Mouse (Mus musculus) liver, postnatal 0 days (tissue): ENCODE data around the gene Vmn2r105. TPM values are rescaled to one million over a fixed set of nuclear protein-coding genes. Genes with fewer than 3 reads are reported as not detected.

Source experiments
- ATAC-seq: fragments of 200-750 bp; cut with Nextera tagmentation; 2 replicates; pipeline ENCODE4 v1.8.0; 2017; ENCODE audit warnings: mild to moderate bottlenecking, moderate library complexity
- DNase-seq: peaks from one replicate; pipeline ENCODE4 v3.0.0-alpha.2; 2016
- H3K27ac ChIP-seq: fragments of 300-500 bp; sonication (generic); 2 replicates; pipeline ENCODE4 v1.5.1; 2014; ENCODE audit warnings: antibody characterized with exemption, moderate library complexity, mild to moderate bottlenecking, low read depth
- H3K27me3 ChIP-seq: fragments of 300-500 bp; sonication (generic); 2 replicates; pipeline ENCODE4 v1.6.1; 2014; ENCODE audit warnings: low read length, control low read depth, mixed read lengths; ENCODE audit not compliant: insufficient read depth
- H3K36me3 ChIP-seq: fragments of 300-500 bp; sonication (generic); replicated peaks from 2 replicates; pipeline ENCODE4 v1.6.1; 2014; ENCODE audit warnings: mild to moderate bottlenecking, control low read depth, low read length, moderate library complexity, mixed read lengths; ENCODE audit not compliant: insufficient read depth
- H3K4me1 ChIP-seq: fragments of 300-500 bp; sonication (generic); 2 replicates; pipeline ENCODE4 v1.6.1; 2014; ENCODE audit warnings: antibody characterized with exemption, mild to moderate bottlenecking, control low read depth; ENCODE audit not compliant: insufficient read depth
- H3K4me2 ChIP-seq: fragments of 300-500 bp; sonication (generic); 2 replicates; pipeline ENCODE4 v1.6.1; 2014; ENCODE audit warnings: low read depth, mild to moderate bottlenecking, low read length, moderate library complexity, mixed read lengths
- H3K4me3 ChIP-seq: fragments of 300-500 bp; sonication (generic); 2 replicates; pipeline ENCODE4 v1.5.1; 2014; ENCODE audit warnings: low read depth, low read length
- H3K9ac ChIP-seq: fragments of 300-500 bp; sonication (generic); replicated peaks from 2 replicates; pipeline ENCODE4 v1.6.1; 2014; ENCODE audit warnings: mild to moderate bottlenecking, moderate library complexity
- H3K9me3 ChIP-seq: fragments of 300-500 bp; sonication (generic); 2 replicates; pipeline ENCODE4 v1.6.1; 2016; ENCODE audit warnings: mild to moderate bottlenecking, control low read depth, low read length, mixed read lengths
- CTCF ChIP-seq: sonication (generic); IDR thresholded peaks from 2 replicates; pipeline ENCODE4 v1.5.1; 2016; ENCODE audit warnings: antibody characterized with exemption, low read depth
- EP300 ChIP-seq: IDR thresholded peaks from 2 replicates; pipeline ENCODE4 v1.6.1; 2016; ENCODE audit warnings: antibody characterized with exemption, low read depth, mild to moderate bottlenecking
- WGBS: fragments of 180-500 bp; shearing (Covaris S2); extraction: QIAGEN DNeasy Blood & Tissue Kit; methylation state at CpG from one replicate; pipeline ENCODE4 v1.1.7; 2014; ENCODE audit not compliant: insufficient replicate concordance; 5-methylcytosine and 5-hydroxymethylcytosine counted together
- polyA plus RNA-seq: library from polyadenylated mRNA; unstranded; fragments of >200 nt; fragmentation: Nextera tagmentation; extraction: Ambion mirVana; gene quantifications from 2 replicates; pipeline ENCODE4 v1.2.1, GENCODE M21; 2015

Gene Vmn2r105
- not detected in 2 replicates for polyA plus RNA-seq

GRCm38 (mm10) chr17:20234952-20235351 is at the start of gene Vmn2r105:
Vmn2r105 (minus strand) TSS chr17:20235052.
- ATAC-seq, result no peak
- Histone ChIP-seq H3K36me3 (no peaks in the 10 kb centered on the region), H3K4me3 (no peak within 1 kb of the TSS), H3K4me2 (no peak within 1 kb of the TSS), H3K4me1 (no peaks in the 10 kb centered on the region), H3K9ac (no peak within 1 kb of the TSS), H3K9me3 (no peaks in the 10 kb centered on the region), H3K27me3 (no peaks in the 10 kb centered on the region), H3K27ac (no peak within 1 kb of the TSS)
- no peak for DNase-seq
- 71% methylated on average over 2 of the region's 2 CpGs for WGBS
- TF ChIP-seq CTCF (no peak), EP300 (no peak)

GRCm38 (mm10) chr17:20255522-20255921 is 20.7 kb upstream of the Vmn2r105 start:
- no peak overlapping the region for H3K27ac ChIP-seq
- no peaks in the 10 kb centered on the region for H3K36me3 ChIP-seq
- H3K9me3 ChIP-seq, result 0 out of 2 replicates have a peak, but pooled peaks cover 6% of the 10 kb centered on the region
- TF ChIP-seq EP300 (no peak), CTCF (no peak)
- ATAC-seq, result no peak
- H3K9ac ChIP-seq, result no peak overlapping the region
- no peak for DNase-seq
- H3K4me2 ChIP-seq, result no peak overlapping the region
- H3K4me1 ChIP-seq, result no peaks in the 10 kb centered on the region
- 53% methylated on average over 4 of the region's 4 CpGs for WGBS
- no peaks in the 10 kb centered on the region for H3K27me3 ChIP-seq
- no peak overlapping the region for H3K4me3 ChIP-seq

- no peak for ATAC-seq
- Histone ChIP-seq H3K27ac (no peak within 1 kb of the TSS), H3K9me3 (no peaks in the 10 kb centered on the region), H3K27me3 (no peaks in the 10 kb centered on the region), H3K36me3 (no peaks in the 10 kb centered on the region), H3K4me3 (no peak within 1 kb of the TSS), H3K4me1 (no peaks in the 10 kb centered on the region), H3K9ac (no peak within 1 kb of the TSS), H3K4me2 (no peak within 1 kb of the TSS)
- TF ChIP-seq CTCF (no peak), EP300 (no peak)
- DNase-seq, result no peak
Observed at GRCm38 (mm10) chr17:20182997-20183396, 51.9 kb downstream of the Vmn2r105 start, which contains the start of gene Fpr-rs6. Fpr-rs6 (minus strand) TSS chr17:20183097.

Other genes with a start within 250 kb of the Vmn2r105 start
- gene Vmn2r104, start 186.7 kb downstream of the Vmn2r105 start, polyA plus RNA-seq, result not detected in 2 replicates
- gene Fpr-rs7, start 120.8 kb downstream of the Vmn2r105 start, polyA plus RNA-seq, result not detected in 2 replicates
- gene Fpr-rs6, start 52.0 kb downstream of the Vmn2r105 start, polyA plus RNA-seq, result not detected in 2 replicates
- gene Vmn2r106, start 50.5 kb upstream of the Vmn2r105 start, polyA plus RNA-seq, result not detected in 2 replicates
- gene Vmn2r107, start 110.2 kb upstream of the Vmn2r105 start, polyA plus RNA-seq, result not detected in 2 replicates
- not detected in 2 replicates for gene Vmn1r224, start 179.1 kb upstream of the Vmn2r105 start, polyA plus RNA-seq
- gene Vmn2r108, start 246.3 kb upstream of the Vmn2r105 start, polyA plus RNA-seq, result not detected in 2 replicates